Mouse (Mus musculus) adrenal gland, postnatal 10 days (tissue): ENCODE measurements around the gene Hdac5. TPM values are rescaled to one million over a fixed set of nuclear protein-coding genes. Genes with fewer than 3 reads are reported as not detected.

Experiments used
- DNase-seq: peaks from one replicate; pipeline ENCODE4 v3.0.0; 2021; ENCODE audit warnings: mixed read lengths
- total RNA-seq, 2 experiments: library from RNA; stranded (reverse); gene quantifications; 2 replicates each; pipeline ENCODE4 v1.2.3; 2021

The Hdac5 gene
- total RNA-seq, 2 experiments from 2014 or later, result 84.4 to 113 TPM

- no peak for DNase-seq
Observed at GRCm38 (mm10) chr11:102240636-102241035, 10.7 kb upstream of the Hdac5 start.

GRCm38 (mm10) chr11:102236022-102236421 lies 6.1 kb upstream of the Hdac5 start:
- DNase-seq, result no peak

DNA sequence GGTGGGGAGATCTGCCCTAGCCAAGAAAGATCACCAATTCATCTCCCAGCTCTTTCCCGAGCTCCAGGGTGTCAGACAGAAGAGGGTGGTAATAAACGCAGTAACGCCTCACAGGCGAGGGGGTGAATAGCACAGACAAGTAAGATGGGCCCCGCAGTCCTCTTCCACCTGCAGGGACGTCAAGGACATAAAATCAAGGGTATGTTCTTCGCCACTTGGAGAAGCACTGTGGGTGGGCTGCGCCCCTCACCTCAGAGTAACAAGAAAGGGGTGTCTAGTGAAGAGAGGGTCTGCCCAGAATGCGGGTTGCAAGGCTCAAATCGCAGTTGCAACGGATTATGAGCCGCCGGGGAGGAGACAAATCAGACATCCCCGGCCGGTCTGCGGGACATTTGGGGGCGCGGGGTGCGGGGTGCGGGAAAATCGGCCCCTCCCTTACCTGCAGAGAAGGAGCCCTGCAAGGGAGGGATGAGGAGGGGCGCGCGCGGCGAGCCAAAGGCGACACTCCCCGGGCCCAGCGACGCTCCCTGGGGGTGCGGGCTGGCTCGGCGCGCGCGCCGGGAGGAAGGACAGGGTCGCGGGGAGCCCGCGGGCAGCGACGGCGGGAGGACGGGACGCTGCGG lies 524 bp downstream of the Hdac5 start:
- no peak for DNase-seq

DNA sequence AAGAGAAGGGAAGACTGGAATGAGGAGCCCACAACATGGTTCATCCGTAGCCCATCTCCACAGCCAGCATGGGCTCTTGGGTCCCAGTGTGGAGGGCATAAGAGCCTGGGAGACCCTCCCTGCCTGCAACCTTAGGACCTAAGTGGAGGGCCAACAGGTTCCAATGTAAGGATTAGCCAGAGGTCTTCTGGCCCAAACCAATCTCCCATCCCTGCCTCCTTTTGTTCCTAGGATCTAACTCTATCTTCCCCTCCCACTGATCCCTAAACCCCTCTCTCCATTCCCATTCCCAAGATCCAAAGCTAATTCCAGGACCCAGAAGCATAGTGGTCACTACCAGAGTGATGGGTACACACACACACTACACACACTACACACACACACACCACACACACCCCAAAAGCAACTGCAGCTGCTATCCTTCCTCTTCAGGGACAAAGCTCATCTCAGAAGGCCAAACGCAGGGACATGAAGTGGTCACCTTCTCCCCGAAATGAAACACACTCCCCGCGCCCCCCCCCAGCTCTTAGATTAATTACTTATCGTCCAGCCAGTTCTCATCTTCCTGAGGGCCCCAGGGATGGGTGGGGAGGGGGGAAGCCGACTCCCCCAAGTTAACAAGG lies 1.2 kb downstream of the Hdac5 start:
- DNase-seq, result no peak

DNA sequence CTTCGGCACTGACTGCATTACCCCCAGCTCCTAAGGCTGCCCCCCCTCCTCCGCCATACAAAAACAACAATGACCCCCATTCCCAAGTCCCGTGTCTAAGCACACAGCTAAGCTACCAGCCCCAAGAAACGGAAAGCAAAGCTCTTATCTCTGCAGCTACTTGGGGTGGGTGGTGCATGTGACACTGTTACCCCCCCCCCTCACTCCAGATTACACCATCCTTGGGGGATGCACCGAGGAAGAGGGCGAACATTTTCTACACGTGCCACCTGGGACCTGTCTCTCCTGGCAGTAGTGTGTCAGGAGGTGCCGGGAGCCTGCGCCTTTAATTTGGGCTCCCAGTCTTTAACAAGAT lies 1.8 kb downstream of the Hdac5 start:
- DNase-seq, result no peak

DNA sequence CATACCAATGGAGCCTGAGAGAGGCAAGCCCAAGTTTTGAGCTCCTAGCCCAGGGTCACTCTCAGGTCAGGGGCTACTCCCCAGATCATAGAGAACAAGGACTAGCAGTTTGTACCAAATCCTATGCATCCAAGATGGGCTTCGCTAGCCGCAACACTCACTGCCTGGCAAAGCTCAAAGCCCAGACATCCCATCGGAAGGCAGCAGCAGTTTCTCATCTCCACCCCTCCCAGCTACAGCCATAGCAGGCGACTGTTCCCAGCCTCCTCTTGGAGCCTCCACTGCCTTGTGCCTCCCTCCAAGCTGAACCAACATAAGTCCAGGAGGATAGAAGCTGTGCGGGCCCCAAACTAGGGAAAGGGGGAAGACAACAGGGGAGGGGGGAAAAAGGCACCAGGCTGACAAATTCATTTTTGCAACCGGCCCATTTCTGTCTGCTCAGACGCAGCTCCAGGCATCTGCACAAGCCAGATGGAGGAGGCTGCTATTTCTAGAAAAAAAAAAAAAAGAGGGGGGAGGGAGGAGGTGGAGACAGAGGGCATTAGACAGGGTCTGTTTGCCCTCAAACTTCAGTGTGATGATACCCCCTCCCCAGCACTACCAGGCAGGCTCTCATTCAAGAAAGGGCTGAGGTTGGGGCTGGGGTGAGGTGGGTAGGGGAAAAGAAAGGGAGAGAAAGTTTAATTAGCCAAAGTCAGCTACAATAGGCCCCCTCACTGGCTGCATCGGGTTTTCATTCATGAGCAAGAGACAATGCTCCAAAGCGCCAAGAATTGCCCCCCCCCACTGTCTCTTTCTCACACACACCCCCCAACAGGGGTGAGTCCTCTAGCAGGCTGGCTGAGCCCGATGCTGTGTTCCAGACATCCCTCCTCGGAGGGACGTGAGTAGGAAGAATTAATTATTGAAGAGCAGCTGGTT lies 2.4 kb downstream of the Hdac5 start:
- no peak for DNase-seq

DNA sequence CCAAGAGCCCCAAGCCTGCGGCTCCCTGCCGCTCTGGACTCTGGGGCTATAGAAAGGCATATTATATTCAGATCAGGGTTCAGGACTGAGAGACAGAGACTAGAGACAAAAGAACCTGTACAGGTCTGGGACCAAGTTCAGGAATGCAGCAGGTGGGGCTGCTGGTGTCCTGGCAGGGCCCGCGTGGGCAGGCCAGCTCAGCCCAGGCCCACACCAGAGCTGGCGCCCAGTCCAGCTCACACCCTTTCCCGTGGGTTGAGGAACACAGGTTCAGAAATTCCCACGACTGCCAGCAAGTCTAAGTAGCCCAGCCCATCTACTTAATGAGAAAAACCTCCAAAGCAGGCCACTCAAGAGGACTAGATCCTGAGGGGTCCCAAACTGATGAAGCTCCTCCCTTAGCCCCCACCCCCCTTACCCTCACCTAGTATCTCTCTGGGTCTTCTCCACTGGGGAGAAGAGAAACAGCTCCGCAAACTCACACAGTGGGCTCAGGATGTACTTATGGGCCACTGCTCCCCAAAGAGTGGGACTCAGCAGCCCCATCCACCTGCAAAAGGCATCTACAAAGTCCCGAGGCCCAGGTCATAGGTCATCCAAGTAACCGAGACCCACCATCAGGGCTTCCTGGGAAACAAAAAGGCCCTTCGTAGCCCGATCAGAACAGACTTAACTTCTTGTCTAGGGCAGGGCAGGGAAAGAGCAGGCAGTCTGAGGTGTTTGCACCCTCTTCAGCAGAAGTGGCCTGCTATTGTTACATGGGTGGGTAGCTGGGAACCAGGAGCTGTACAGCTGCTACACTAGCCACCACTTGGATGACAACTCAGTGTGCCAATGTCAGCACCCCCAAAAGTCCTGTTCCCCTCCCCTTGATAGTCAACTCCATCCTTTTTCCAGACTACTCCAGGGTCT lies 3.6 kb downstream of the Hdac5 start:
- no peak for DNase-seq

DNA sequence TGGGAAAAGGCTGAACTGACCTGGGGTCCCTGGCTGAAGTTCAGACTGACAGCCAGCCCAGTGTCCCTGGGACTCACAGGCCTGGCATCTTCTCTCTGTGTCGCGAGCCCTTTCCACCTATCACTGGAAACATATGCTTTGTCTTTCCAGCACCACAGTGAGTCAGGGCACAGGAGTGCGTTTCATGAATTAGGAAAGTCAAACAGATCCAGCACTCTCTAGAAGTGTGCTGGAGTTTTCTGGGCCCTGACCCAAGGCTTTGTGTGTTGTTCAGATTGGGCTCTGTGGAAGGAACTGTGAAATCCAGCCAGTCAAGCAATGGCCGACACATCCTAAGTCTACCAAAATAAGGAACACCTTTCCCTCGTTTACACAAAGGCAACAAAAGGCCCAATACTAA lies 4.7 kb downstream of the Hdac5 start:
- DNase-seq, result no peak

GRCm38 (mm10) chr11:102224686-102225085 lies 5.3 kb downstream of the Hdac5 start:
- peak; percentile 73 for DNase-seq

GRCm38 (mm10) chr11:102223166-102223565 lies 6.8 kb downstream of the Hdac5 start:
- peak; percentile 72 for DNase-seq

DNA sequence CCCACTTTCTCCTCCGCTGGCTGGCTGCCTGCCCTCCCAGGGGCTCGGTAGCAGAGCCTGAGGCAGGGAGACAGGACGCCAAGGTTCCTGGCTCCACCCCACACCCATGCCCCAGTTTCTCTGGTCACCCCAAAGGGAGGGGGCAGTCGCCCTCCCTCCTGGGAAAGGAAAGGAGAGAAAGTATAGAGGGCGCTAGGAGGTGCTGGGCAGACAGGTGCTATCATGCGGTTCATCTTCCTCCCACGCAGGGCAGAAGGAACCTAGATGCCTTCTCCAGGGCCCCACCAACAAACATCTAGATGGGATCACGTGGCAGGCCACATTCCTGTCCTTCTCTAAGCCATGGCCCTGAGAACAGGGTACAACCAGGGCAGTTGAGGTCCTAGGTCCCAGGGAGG lies 8.0 kb downstream of the Hdac5 start:
- DNase-seq, result peak; percentile 45

- DNase-seq, result peak; percentile 3
Observed at GRCm38 (mm10) chr11:102221243-102221953, 8.6 kb downstream of the Hdac5 start.

DNA sequence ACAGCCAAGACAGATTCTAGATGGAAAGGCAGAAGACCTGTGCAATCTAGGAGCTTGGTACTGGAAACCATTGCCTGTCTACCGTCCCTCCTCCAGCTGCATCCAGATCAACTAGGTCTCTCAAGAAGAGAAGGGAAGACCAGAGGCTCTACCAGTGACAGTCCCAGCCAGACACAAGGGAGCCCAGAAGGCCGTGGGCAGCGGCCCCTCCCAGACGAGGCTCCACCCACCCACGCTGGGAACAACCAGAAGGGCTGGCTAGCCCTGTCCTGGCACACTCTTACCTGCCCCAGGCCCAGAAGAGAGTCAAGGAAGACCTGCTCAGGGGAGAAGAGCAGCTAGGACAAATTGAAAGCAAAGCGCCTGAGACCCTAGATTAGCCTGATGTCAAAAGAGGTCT lies 9.5 kb downstream of the Hdac5 start:
- peak; percentile 39 for DNase-seq

DNA sequence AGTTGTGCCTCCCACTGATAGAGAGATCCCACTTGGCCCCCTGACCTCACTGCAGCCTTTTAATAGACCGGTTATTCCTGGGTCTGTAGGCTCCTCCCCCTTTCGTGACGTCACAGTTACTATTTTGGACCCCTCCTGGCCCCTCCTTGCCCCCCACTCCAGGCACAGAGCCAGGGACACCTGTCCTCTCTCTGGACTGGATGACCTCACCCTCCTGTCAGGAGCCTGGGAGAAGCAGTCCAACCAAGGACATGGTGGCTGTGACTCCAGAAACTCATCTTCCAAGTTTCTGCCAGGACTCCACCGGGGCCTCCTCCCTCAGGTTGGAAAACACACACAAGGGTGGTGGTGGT lies 10.0 kb downstream of the Hdac5 start:
- peak; percentile 67 for DNase-seq

- DNase-seq, result peak; percentile 37
Observed at GRCm38 (mm10) chr11:102219247-102219993, 10.5 kb downstream of the Hdac5 start.

DNA sequence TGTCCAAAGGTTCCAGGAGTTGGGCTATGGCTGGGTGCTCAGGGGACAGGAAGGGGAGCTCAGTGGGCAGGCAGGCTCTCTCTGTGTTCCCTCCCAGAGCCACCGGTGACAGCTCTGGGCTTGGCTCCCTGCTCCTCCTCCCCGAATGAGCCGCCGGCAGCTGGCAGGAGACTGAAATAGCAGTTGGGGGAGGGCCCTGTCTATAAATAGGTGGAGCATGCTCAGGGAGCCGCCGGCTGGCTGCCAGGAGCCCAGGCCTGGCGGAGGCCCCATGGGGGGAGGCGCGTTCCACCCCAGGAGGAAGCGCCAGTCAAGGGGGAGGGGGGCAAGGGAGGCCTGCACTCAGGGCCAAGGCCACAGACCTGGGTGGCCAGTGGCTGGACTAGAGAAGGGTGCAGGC lies 11.2 kb downstream of the Hdac5 start:
- DNase-seq, result peak; percentile 97

- peak; percentile 23 for DNase-seq
Observed at GRCm38 (mm10) chr11:102217876-102218430, 12.0 kb downstream of the Hdac5 start.

- DNase-seq, result peak; percentile 50
Observed at GRCm38 (mm10) chr11:102217396-102217795, 12.6 kb downstream of the Hdac5 start.

DNA sequence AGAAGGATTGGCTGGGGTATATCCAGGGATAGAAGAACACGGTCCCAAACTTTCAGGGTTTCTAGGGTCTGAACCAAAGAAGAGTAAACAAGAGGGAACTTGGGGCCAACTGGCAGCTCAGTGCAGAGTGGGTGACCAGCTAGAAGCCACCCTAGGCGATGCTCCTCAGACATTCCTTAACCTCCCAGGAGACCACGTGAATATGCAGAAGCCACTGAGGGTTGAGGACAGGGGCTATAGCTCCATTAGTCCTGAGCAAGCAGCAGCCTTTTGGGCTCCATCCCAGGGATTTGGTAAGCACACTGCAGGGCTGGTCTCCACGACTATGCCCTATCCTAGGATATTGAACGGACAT lies 13.1 kb downstream of the Hdac5 start:
- DNase-seq, result peak; percentile 16

GRCm38 (mm10) chr11:102216056-102216885 lies 13.7 kb downstream of the Hdac5 start:
- peak; percentile 72 for DNase-seq
